Mouse (Mus musculus) myocyte (in vitro differentiated cells): Measurements from ENCODE around the gene Sh3pxd2a.

Source experiments
- CEBPB ChIP-seq: IDR thresholded peaks from 2 replicates; pipeline ENCODE4 v1.6.1; 2011; ENCODE audit warnings: mild to moderate bottlenecking, moderate library complexity; ENCODE audit not compliant: poor library complexity, insufficient read depth, severe bottlenecking
- MAX ChIP-seq: IDR thresholded peaks from one replicate; pipeline ENCODE4 v1.6.1; 2011; ENCODE audit warnings: low read depth, mild to moderate bottlenecking, control low read depth
- MYOD1 ChIP-seq, 3 experiments: IDR thresholded peaks; one replicate each; pipeline ENCODE4 v1.6.1; 2011; ENCODE audit warnings: control low read depth in 2 of 3, low read depth in 2 of 3, mild to moderate bottlenecking in 2 of 3, moderate library complexity in 1 of 3; ENCODE audit not compliant: insufficient read length in 2 of 3, control insufficient read depth in 1 of 3
- MYOG ChIP-seq, 3 experiments: IDR thresholded peaks; one replicate each; pipeline ENCODE4 v1.6.1; 2011; ENCODE audit warnings: control low read depth in 2 of 3, low read depth in 2 of 3, mild to moderate bottlenecking in 2 of 3; ENCODE audit not compliant: insufficient read length in 2 of 3, control insufficient read depth in 1 of 3, insufficient read depth in 1 of 3
- POLR2A ChIP-seq: IDR thresholded peaks from one replicate; pipeline ENCODE4 v1.6.1; 2011; ENCODE audit warnings: low read depth, mild to moderate bottlenecking, control low read depth, moderate library complexity; ENCODE audit not compliant: insufficient read length
- POLR2AphosphoS2 ChIP-seq: IDR thresholded peaks from one replicate; pipeline ENCODE4 v1.6.1; 2011; ENCODE audit warnings: low read depth, control low read depth; ENCODE audit not compliant: insufficient read length
- TCF12 ChIP-seq: IDR thresholded peaks from one replicate; pipeline ENCODE4 v1.6.1; 2011; ENCODE audit warnings: mild to moderate bottlenecking, control low read depth; ENCODE audit not compliant: poor library complexity, insufficient read depth, severe bottlenecking
- TCF3 ChIP-seq: IDR thresholded peaks from one replicate; pipeline ENCODE4 v1.6.1; 2011; ENCODE audit warnings: low read depth, control low read depth; ENCODE audit not compliant: insufficient read length
- USF1 ChIP-seq: IDR thresholded peaks from one replicate; pipeline ENCODE4 v1.6.1; 2011; ENCODE audit warnings: low read depth, mild to moderate bottlenecking, control low read depth, moderate library complexity

- TF ChIP-seq POLR2A (no peak), TCF12 (no peak), CEBPB (no peak), MYOD1 (IDR thresholded peaks at IDR 0.05; ENCODE audit: control insufficient read depth in 1 of 3, insufficient read length in 2 of 3, low read depth in 2 of 3) (peak in 2 of 3 experiments; percentile 35 to 70), POLR2AphosphoS2 (no peak), USF1 (no peak), TCF3 (no peak), MYOG (IDR thresholded peaks at IDR 0.05; ENCODE audit: control insufficient read depth in 1 of 3, insufficient read depth in 1 of 3, insufficient read length in 2 of 3, low read depth in 2 of 3) (no peak), MAX (no peak)
Observed at GRCm38 (mm10) chr19:47441541-47442293, 22.5 kb downstream of the Sh3pxd2a start.
